Comparison of ENCODE assay signal across 30 mouse cellular contexts in the genomic region with DNA sequence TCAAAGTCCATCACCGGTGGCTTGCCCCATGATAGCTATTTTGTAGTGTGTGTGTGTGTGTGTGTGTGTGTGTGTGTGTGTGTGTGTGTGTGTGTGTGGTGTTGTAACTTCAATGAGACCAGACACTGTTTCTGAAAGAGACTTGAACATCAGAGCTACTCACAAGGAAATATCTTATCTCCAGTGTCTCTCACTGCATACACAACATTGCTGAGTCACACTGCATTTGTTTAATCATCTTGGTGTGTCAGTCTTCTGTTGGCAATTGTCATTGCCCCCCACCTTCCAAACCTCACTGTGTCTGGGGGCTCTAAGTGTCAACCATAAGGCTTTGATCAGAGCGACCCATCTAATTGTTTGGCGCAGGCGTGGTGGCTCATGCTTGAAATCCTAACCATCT. TPM values are rescaled to one million over a fixed set of nuclear protein-coding genes. Genes with fewer than 3 reads are reported as not detected.
DNase-seq lines count a peak whose midpoint lies in the region; ATAC-seq and TF ChIP-seq lines count a peak whose summit lies in the region.
"Had no signal": no experiment of that assay in that cellular context is flagged by ENCODE, and none has a peak within 500 bp of the region (broad histone marks: within the 10 kb centered on the region; RNA-seq: fewer than 3 reads in every experiment).

No protein-coding gene starts in this region.

- TF ChIP-seq EP300 in liver, postnatal 0 days (IDR thresholded peaks at IDR 0.05; ENCODE audit: low read depth) = no peak
- peak; percentile 29 to 30; a peak in 2 of 4 replicates for TF ChIP-seq EP300 in MEL (IDR thresholded peaks at IDR 0.05; ENCODE audit: low read depth in 1 of 2, low read length in 2 of 2)

- H3K4me3 ChIP-seq in liver, embryonic 11.5 days (ENCODE audit: low read depth, low read length) = no peak overlapping the region
- no peak overlapping the region for H3K4me3 ChIP-seq in liver, postnatal 0 days (ENCODE audit: low read depth, low read length)
- H3K4me3 ChIP-seq in MEL (ENCODE audit: control insufficient read depth in 1 of 2, insufficient read depth in 1 of 2, low read depth in 2 of 2, low read length in 2 of 2) = no peak overlapping the region
- H3K4me3 ChIP-seq: embryonic facial prominence, embryonic 10.5 days; embryonic facial prominence, embryonic 13.5 days; erythroblast, embryonic 14.5 days; forebrain, embryonic 13.5 days; gastrocnemius, adult 2 months; heart, embryonic 12.5 days; heart, embryonic 15.5 days; hindbrain, embryonic 10.5 days; hindbrain, embryonic 13.5 days had no signal

- intact Hi-C loops in left cerebral cortex, postnatal 14 days (cut with DNase I) = no loop called here

- no peak overlapping the region for H3K4me2 ChIP-seq in liver, embryonic 11.5 days
- H3K4me2 ChIP-seq in liver, postnatal 0 days (ENCODE audit: low read depth, low read length) = no peak overlapping the region
- H3K4me2 ChIP-seq: embryonic facial prominence, embryonic 13.5 days; forebrain, embryonic 13.5 days; heart, embryonic 12.5 days; heart, embryonic 15.5 days; hindbrain, embryonic 13.5 days had no signal

- H3K36me3 ChIP-seq in liver, embryonic 11.5 days (ENCODE audit: control insufficient read depth, insufficient read depth, low read length) = no peaks in the 10 kb centered on the region
- no peaks in the 10 kb centered on the region for H3K36me3 ChIP-seq in liver, postnatal 0 days (replicated peaks; ENCODE audit: insufficient read depth, low read length)
- H3K36me3 ChIP-seq in MEL (ENCODE audit: control insufficient read depth in 1 of 2, insufficient read depth in 2 of 2, low read length in 2 of 2) = peaks cover 0 to 5% of the 10 kb centered on the region in 2 experiments; a peak in 2 of 4 replicates
- H3K36me3 ChIP-seq: embryonic facial prominence, embryonic 10.5 days; embryonic facial prominence, embryonic 13.5 days; heart, embryonic 12.5 days; heart, embryonic 15.5 days; hindbrain, embryonic 10.5 days; hindbrain, embryonic 13.5 days had no signal

- no peak overlapping the region for H3K9ac ChIP-seq in liver, embryonic 11.5 days (ENCODE audit: low read depth, low read length)
- no peak overlapping the region for H3K9ac ChIP-seq in liver, postnatal 0 days (replicated peaks)
- H3K9ac ChIP-seq in MEL (ENCODE audit: control insufficient read depth, low read depth, low read length, poor library complexity, severe bottlenecking) = no peak overlapping the region; the same call in 1 of the 2 replicates
- H3K9ac ChIP-seq: embryonic facial prominence, embryonic 13.5 days; forebrain, embryonic 13.5 days; heart, embryonic 12.5 days; heart, embryonic 15.5 days; hindbrain, embryonic 13.5 days had no signal

- WGBS in liver, embryonic 11.5 days = 77% methylated on average over 4 of the region's 4 CpGs
- 74% methylated on average over 4 of the region's 4 CpGs for WGBS in liver, postnatal 0 days (ENCODE audit: insufficient replicate concordance)

- no peaks in the 10 kb centered on the region for H3K4me1 ChIP-seq in liver, embryonic 11.5 days (replicated peaks; ENCODE audit: control insufficient read depth, insufficient read depth, low read length)
- H3K4me1 ChIP-seq in liver, postnatal 0 days (ENCODE audit: insufficient read depth) = peaks cover 4% of the 10 kb centered on the region; the same call in 1 of the 2 replicates
- peaks cover 3 to 11% of the 10 kb centered on the region in 2 experiments; a peak in 3 of 4 replicates for H3K4me1 ChIP-seq in MEL (ENCODE audit: control insufficient read depth in 1 of 2, insufficient read depth in 2 of 2, low read length in 2 of 2)
- H3K4me1 ChIP-seq: embryonic facial prominence, embryonic 10.5 days; embryonic facial prominence, embryonic 13.5 days; forebrain, embryonic 13.5 days; heart, embryonic 12.5 days; heart, embryonic 15.5 days; hindbrain, embryonic 10.5 days; hindbrain, embryonic 13.5 days had no signal

- H3K9me3 ChIP-seq in liver, embryonic 11.5 days (ENCODE audit: control insufficient read depth, low read length) = no peaks in the 10 kb centered on the region
- H3K9me3 ChIP-seq in liver, postnatal 0 days (ENCODE audit: low read length) = no peaks in the 10 kb centered on the region
- H3K9me3 ChIP-seq in MEL (replicated peaks; ENCODE audit: insufficient read depth, low read length) = no peaks in the 10 kb centered on the region
- H3K9me3 ChIP-seq: embryonic facial prominence, embryonic 10.5 days; embryonic facial prominence, embryonic 13.5 days; forebrain, embryonic 13.5 days; heart, embryonic 12.5 days; heart, embryonic 15.5 days; hindbrain, embryonic 10.5 days; hindbrain, embryonic 13.5 days had no signal

- no peak for TF ChIP-seq CTCF in liver, postnatal 0 days (IDR thresholded peaks at IDR 0.05; ENCODE audit: low read depth)
- TF ChIP-seq CTCF in MEL (IDR thresholded peaks at IDR 0.05 in 2 of 3, conservative IDR thresholded peaks at IDR 0.05 in 1 of 3; ENCODE audit: control insufficient read depth in 1 of 3, insufficient read depth in 1 of 3, low read depth in 2 of 3, low read length in 3 of 3, poor library complexity in 1 of 3, severe bottlenecking in 1 of 3) = no peak

- no peak for TF ChIP-seq POLR2A in MEL (IDR thresholded peaks at IDR 0.05; ENCODE audit: control insufficient read depth in 1 of 2, insufficient read depth in 1 of 2, low read depth in 1 of 2, low read length in 2 of 2, poor library complexity in 1 of 2)

- no peak for TF ChIP-seq RAD21 in MEL (IDR thresholded peaks at IDR 0.05; ENCODE audit: low read depth, low read length)

- DNase-seq in liver, embryonic 11.5 days (ENCODE audit: low spot score) = no peak
- no peak for DNase-seq in liver, postnatal 0 days
- DNase-seq in MEL (ENCODE audit: low read depth, low spot score) = peak; percentile 72
- DNase-seq in frontal cortex, adult 2 months (ENCODE audit: extremely low spot score in 1 of 2, low spot score in 1 of 2) = no peak
- DNase-seq in cerebellum, adult 18-20 months = no peak
- no peak for DNase-seq in left cerebral cortex, postnatal 14 days (ENCODE audit: low spot score in 2 of 2)
- DNase-seq: adrenal gland, postnatal 10 days; adrenal gland, postnatal 36 days; cerebellum, adult 2 months; cerebellum, adult 9-11 months; cerebellum, postnatal 25 days; embryo, embryonic 11 days; gastrocnemius, adult 2 months; gastrocnemius, postnatal 14 days; heart, adult 11 months; heart, postnatal 10 days; heart, postnatal 36 days had no signal

- no peak overlapping the region for H3K27ac ChIP-seq in liver, embryonic 11.5 days (ENCODE audit: low read depth, low read length)
- H3K27ac ChIP-seq in liver, postnatal 0 days (ENCODE audit: low read depth) = no peak overlapping the region
- H3K27ac ChIP-seq in MEL (ENCODE audit: control insufficient read depth, low read depth, low read length) = no peak overlapping the region
- H3K27ac ChIP-seq: embryonic facial prominence, embryonic 10.5 days; embryonic facial prominence, embryonic 13.5 days; forebrain, embryonic 13.5 days; gastrocnemius, adult 2 months; heart, embryonic 15.5 days; hindbrain, embryonic 10.5 days; hindbrain, embryonic 13.5 days had no signal

- H3K79me2 ChIP-seq in MEL (ENCODE audit: control insufficient read depth, insufficient read depth, low read length, poor library complexity) = no peaks in the 10 kb centered on the region

- H3K27me3 ChIP-seq in liver, embryonic 11.5 days (replicated peaks; ENCODE audit: control insufficient read depth, insufficient read depth, low read length) = no peaks in the 10 kb centered on the region
- H3K27me3 ChIP-seq in liver, postnatal 0 days (ENCODE audit: insufficient read depth, low read length) = no peaks in the 10 kb centered on the region
- H3K27me3 ChIP-seq in MEL (ENCODE audit: control insufficient read depth in 1 of 2, insufficient read depth in 2 of 2, low read length in 2 of 2) = no peaks in the 10 kb centered on the region; a peak in 1 of 4 replicates
- H3K27me3 ChIP-seq: embryonic facial prominence, embryonic 13.5 days; forebrain, embryonic 13.5 days; heart, embryonic 12.5 days; heart, embryonic 15.5 days; hindbrain, embryonic 13.5 days; Patski had no signal

- 0 out of 2 replicates have a peak, but pooled peaks have one; percentile 26 for ATAC-seq in liver, embryonic 11.5 days (replicated peaks; ENCODE audit: low FRiP score)
- ATAC-seq in liver, postnatal 0 days = no peak
- ATAC-seq in megakaryocyte progenitor cell, adult 5-6 weeks (replicated peaks; ENCODE audit: poor library complexity) = peak; percentile 59
- ATAC-seq: CD4-positive, CD25-positive, alpha-beta regulatory T cell, adult 4 months; forebrain, embryonic 13.5 days; forebrain, embryonic 16.5 days; hindbrain, embryonic 16.5 days; Patski had no signal

TF ChIP-seq in MEL, 35 proteins besides CTCF, POLR2A, EP300 and RAD21:
- TF ChIP-seq UBTF (IDR thresholded peaks at IDR 0.05; ENCODE audit: borderline replicate concordance, insufficient read depth, low read depth, low read length) = no peak
- TF ChIP-seq POLR2AphosphoS5 (IDR thresholded peaks at IDR 0.05; ENCODE audit: borderline replicate concordance, low read depth, low read length) = no peak
- no peak for TF ChIP-seq NELFE (IDR thresholded peaks at IDR 0.05; ENCODE audit: low read depth, low read length)
- TF ChIP-seq GATA1 (IDR thresholded peaks at IDR 0.05; ENCODE audit: low read depth, low read length) = peak; percentile 80
- TF ChIP-seq ETS1 (IDR thresholded peaks at IDR 0.05; ENCODE audit: low read depth, low read length) = peak; percentile 60; the same call in 1 of the 2 replicates

RNA-seq across cellular contexts. Expression of a gene that starts 13.0 kb away (rescaled TPM):
- polyA plus RNA-seq in liver, embryonic 11.5 days (2014; fragmentation: Nextera tagmentation; extraction: Ambion mirVana) = 2.7 and 3.5 TPM in 2 replicates
- polyA plus RNA-seq in liver, postnatal 0 days (2015; fragmentation: Nextera tagmentation; extraction: Ambion mirVana) = 2.0 and 2.6 TPM in 2 replicates
- total RNA-seq in MEL (2012; rRNA removed) = 0.69 and 0.92 TPM in 2 replicates
- polyA plus RNA-seq in MEL (2012; ENCODE audit: insufficient read depth in 1 of 2, insufficient read length in 2 of 2, low read depth in 1 of 2, low replicate concordance in 2 of 2, missing spikeins in 1 of 2) = 1 to 10 TPM in 1 of 2 experiments, not detected in 1; 3.9 TPM
- total RNA-seq in megakaryocyte progenitor cell, adult 5-6 weeks (2015) = 2.4 and 3.6 TPM in 2 replicates
- total RNA-seq in megakaryocyte progenitor cell, adult 5-6 weeks (2017) = 1.2 and 1.5 TPM in 2 replicates
- 5.0 and 5.6 TPM in 2 replicates for polyA plus RNA-seq in frontal cortex, adult 2 months (2012; rRNA removed)
- 10 to 100 TPM; 13.6 to 16.3 TPM for total RNA-seq in left cerebral cortex, postnatal 14 days (2021)
